Mouse (Mus musculus): Measurements from ENCODE around the gene Abhd12b. TPM values are rescaled to one million over a fixed set of nuclear protein-coding genes. Genes with fewer than 3 reads are reported as not detected.

Gene Abhd12b
- total and polyA plus RNA-seq, 3 experiments = 0.23 TPM; not detected in 2

GRCm38 (mm10) chr12:70157292-70158066, 3.5 kb downstream of the Abhd12b start:
- Histone ChIP-seq H3K36me3 (replicated peaks in 1 of 2; ENCODE audit: control insufficient read depth in 1 of 2, insufficient read depth in 1 of 2, low read length in 1 of 2) (no peaks in the 10 kb centered on the region), H3K27ac (ENCODE audit: insufficient read depth, low read depth) (no peak overlapping the region), H3K4me3 (replicated peaks in 1 of 3; ENCODE audit: low read depth in 2 of 3, low read length in 2 of 3, poor library complexity in 1 of 3) (no peak overlapping the region), H3K27me3 (replicated peaks) (no peaks in the 10 kb centered on the region), H3K9me3 (replicated peaks; ENCODE audit: low read length) (no peaks in the 10 kb centered on the region), H3K4me1 (ENCODE audit: control insufficient read depth in 1 of 2, insufficient read depth in 2 of 2) (peaks cover 0 to 10% of the 10 kb centered on the region in 2 experiments; a peak in 1 of 4 replicates), H3K79me2 (replicated peaks; ENCODE audit: control insufficient read depth, extremely low read depth, insufficient read depth, poor library complexity, severe bottlenecking) (no peaks in the 10 kb centered on the region), H3K4me2 (ENCODE audit: insufficient read depth, low read depth, poor library complexity, severe bottlenecking) (no peak overlapping the region), H3K9ac (ENCODE audit: insufficient read depth, low read depth) (no peak overlapping the region)
- in situ Hi-C loops (cut with MboI; ENCODE audit: low pct_ligation_motif_present, low pct_unique_long_range_greater_than_20kb, low sequenced_read_pairs) (no loop called here), dilution Hi-C loops (cut with MboI; ENCODE audit: extremely low pct_ligation_motif_present, extremely low pct_unique_long_range_greater_than_20kb, low sequenced_read_pairs) (no loop called here)
- TF ChIP-seq RAD21 (IDR thresholded peaks at IDR 0.05; ENCODE audit: low read depth, low read length) (no peak), POLR2AphosphoS2 (IDR thresholded peaks at IDR 0.05; ENCODE audit: low read depth, low read length) (no peak), TBP (conservative IDR thresholded peaks at IDR 0.05; ENCODE audit: low read depth, low read length) (no peak), NRF1 (IDR thresholded peaks at IDR 0.05; ENCODE audit: low read depth, low read length) (no peak), IRF4 (IDR thresholded peaks at IDR 0.05; ENCODE audit: low read depth, low read length) (no peak), MEF2A (IDR thresholded peaks at IDR 0.05; ENCODE audit: borderline replicate concordance, low read depth, low read length) (no peak), EP300 (IDR thresholded peaks at IDR 0.05; ENCODE audit: low read length) (no peak), ZKSCAN1 (IDR thresholded peaks at IDR 0.05; ENCODE audit: borderline replicate concordance, low read depth, low read length) (no peak), SIN3A (IDR thresholded peaks at IDR 0.05; ENCODE audit: low read length) (no peak), RCOR1 (conservative IDR thresholded peaks at IDR 0.05; ENCODE audit: low read depth, low read length) (no peak), ZC3H11A (IDR thresholded peaks at IDR 0.05; ENCODE audit: low read depth, low read length) (no peak), KAT2A (IDR thresholded peaks at IDR 0.05; ENCODE audit: insufficient replicate concordance, low read length) (no peak), MYC (IDR thresholded peaks at IDR 0.05; ENCODE audit: low read depth, low read length) (no peak), MAX (IDR thresholded peaks at IDR 0.05; ENCODE audit: low read length) (no peak)
- DNase-seq (ENCODE audit: extremely low read depth) = no peak

DNA sequence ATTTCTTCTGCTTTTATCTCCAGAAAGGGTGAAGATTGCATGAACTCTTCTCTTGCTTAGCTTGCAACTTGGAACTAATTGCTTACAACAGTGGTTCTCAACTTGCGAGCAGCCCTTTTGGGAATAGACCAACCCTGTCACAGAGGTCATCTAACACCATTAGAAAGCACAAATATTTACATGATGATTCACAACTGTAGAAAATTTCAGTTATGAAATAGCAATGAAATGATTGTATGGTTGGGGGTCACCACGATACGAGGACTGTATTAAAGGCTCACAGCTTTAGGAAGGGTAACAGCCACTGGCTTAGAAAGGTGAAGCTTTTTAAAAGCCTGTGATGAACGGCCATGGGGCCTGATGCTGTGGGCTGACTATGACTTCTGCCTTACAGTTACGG, 7.1 kb downstream of the Abhd12b start:
- H3K4me1 ChIP-seq (ENCODE audit: control insufficient read depth in 1 of 2, insufficient read depth in 2 of 2) = peaks cover 0 to 6% of the 10 kb centered on the region in 2 experiments; a peak in 1 of 4 replicates
- no peaks in the 10 kb centered on the region for H3K79me2 ChIP-seq (replicated peaks; ENCODE audit: control insufficient read depth, extremely low read depth, insufficient read depth, poor library complexity, severe bottlenecking)
- no peak for DNase-seq (ENCODE audit: extremely low read depth)
- H3K4me3 ChIP-seq (replicated peaks in 1 of 3; ENCODE audit: low read depth in 2 of 3, low read length in 2 of 3, poor library complexity in 1 of 3) = no peak overlapping the region
- H3K27ac ChIP-seq (ENCODE audit: insufficient read depth, low read depth) = no peak overlapping the region
- no peaks in the 10 kb centered on the region for H3K36me3 ChIP-seq (replicated peaks in 1 of 2; ENCODE audit: control insufficient read depth in 1 of 2, insufficient read depth in 1 of 2, low read length in 1 of 2)
- no peak for TF ChIP-seq POLR2A (IDR thresholded peaks at IDR 0.05; ENCODE audit: low read depth, low read length)
- no peak for TF ChIP-seq SMC3 (IDR thresholded peaks at IDR 0.05; ENCODE audit: low read depth, low read length)
- TF ChIP-seq CHD2 (IDR thresholded peaks at IDR 0.05; ENCODE audit: low read length) = no peak
- no peak for TF ChIP-seq TBP (conservative IDR thresholded peaks at IDR 0.05; ENCODE audit: low read depth, low read length)
- no peak for TF ChIP-seq NELFE (IDR thresholded peaks at IDR 0.05; ENCODE audit: low read depth, low read length)
- TF ChIP-seq E2F4 (IDR thresholded peaks at IDR 0.05; ENCODE audit: insufficient replicate concordance, low read depth, low read length) = no peak
- no peak for TF ChIP-seq NRF1 (IDR thresholded peaks at IDR 0.05; ENCODE audit: low read depth, low read length)
- TF ChIP-seq MXI1 (IDR thresholded peaks at IDR 0.05; ENCODE audit: low read depth, low read length) = no peak
- no peak for TF ChIP-seq MAX (IDR thresholded peaks at IDR 0.05; ENCODE audit: low read length)
- TF ChIP-seq POLR2AphosphoS2 (IDR thresholded peaks at IDR 0.05; ENCODE audit: low read depth, low read length) = no peak
- no peaks in the 10 kb centered on the region for H3K27me3 ChIP-seq (replicated peaks)
- no peak overlapping the region for H3K9ac ChIP-seq (ENCODE audit: insufficient read depth, low read depth)
- dilution Hi-C loops (cut with MboI; ENCODE audit: extremely low pct_ligation_motif_present, extremely low pct_unique_long_range_greater_than_20kb, low sequenced_read_pairs) = no loop called here
- in situ Hi-C loops (cut with MboI; ENCODE audit: low pct_ligation_motif_present, low pct_unique_long_range_greater_than_20kb, low sequenced_read_pairs) = no loop called here
- H3K9me3 ChIP-seq (replicated peaks; ENCODE audit: low read length) = no peaks in the 10 kb centered on the region
- no peak overlapping the region for H3K4me2 ChIP-seq (ENCODE audit: insufficient read depth, low read depth, poor library complexity, severe bottlenecking)

Data from CH12.LX (cell line).